Mouse (Mus musculus): ENCODE data around the gene Angel1. TPM values are rescaled to one million over a fixed set of nuclear protein-coding genes. Genes with fewer than 3 reads are reported as not detected.

Gene Angel1
- polyA plus RNA-seq, 1 experiment from 2014 or later: 8.4 TPM

DNA sequence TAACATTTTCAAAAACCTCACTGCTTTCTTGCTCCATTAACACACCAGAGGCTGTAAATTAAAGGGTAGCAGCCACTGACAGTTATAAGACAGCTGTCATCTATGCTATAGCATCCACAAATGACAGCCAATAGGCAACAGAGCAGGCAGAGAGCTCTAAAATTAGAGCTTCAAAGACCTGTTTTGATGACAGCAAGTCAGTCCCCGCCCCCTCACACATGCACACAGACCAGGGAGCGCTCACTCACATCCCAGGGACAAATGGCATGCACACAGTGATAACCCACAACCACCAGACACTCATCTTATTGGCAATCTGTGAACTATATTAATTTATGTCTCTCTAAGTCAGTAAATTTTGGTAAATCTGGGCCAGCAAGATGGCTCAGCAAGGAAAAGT is 2.0 kb downstream of the Angel1 start:
- Histone ChIP-seq H3K4me2 (ENCODE audit: low read length) (no peak overlapping the region), H3K4me3 (ENCODE audit: control insufficient read depth in 1 of 2, insufficient read depth in 1 of 2, low read depth in 1 of 2, low read length in 2 of 2) (no peak overlapping the region), H3K27me3 (ENCODE audit: control insufficient read depth, insufficient read depth, low read length) (no peaks in the 10 kb centered on the region), H3K36me3 (ENCODE audit: control insufficient read depth, insufficient read depth, low read length) (peaks cover 22% of the 10 kb centered on the region), H3K4me1 (ENCODE audit: control insufficient read depth in 2 of 2, insufficient read depth in 2 of 2, low read length in 2 of 2) (peaks cover 8 to 33% of the 10 kb centered on the region in 2 experiments), H3K9me3 (ENCODE audit: control insufficient read depth, low read length) (no peaks in the 10 kb centered on the region), H3K27ac (replicated peaks in 1 of 2; ENCODE audit: control insufficient read depth in 1 of 2, insufficient read depth in 1 of 2, low read depth in 2 of 2, low read length in 2 of 2) (peak overlapping the region in 1 of 2 experiments; percentile 14; a peak in 1 of 4 replicates), H3K9ac (ENCODE audit: low read length) (no peak overlapping the region)
- no peak for ATAC-seq (ENCODE audit: insufficient number of reproducible peaks, insufficient read depth, low FRiP score, low read depth)
- 26% methylated on average over 2 of the region's 2 CpGs for WGBS

DNA sequence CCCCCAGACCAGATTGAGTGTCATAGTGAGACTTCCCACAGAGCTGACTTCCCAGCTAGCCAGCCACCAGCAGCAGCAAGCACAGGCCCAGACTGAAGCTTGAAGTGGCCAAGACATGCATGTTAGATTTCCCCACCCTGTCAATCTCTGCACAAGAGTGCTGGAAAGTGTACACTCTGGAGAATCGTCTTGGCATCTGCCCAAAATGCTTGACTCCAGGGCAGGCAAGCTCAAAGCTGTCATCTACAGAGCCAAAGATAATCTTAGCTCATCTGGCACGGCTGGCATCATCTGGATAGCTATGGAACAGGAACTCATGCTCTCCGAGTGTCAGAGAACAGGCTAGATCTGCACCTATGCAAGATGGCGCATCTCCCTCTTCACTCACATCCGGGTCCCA is 4.8 kb downstream of the Angel1 start:
- no peak for ATAC-seq (ENCODE audit: insufficient number of reproducible peaks, insufficient read depth, low FRiP score, low read depth)
- H3K9me3 ChIP-seq (ENCODE audit: control insufficient read depth, low read length): no peaks in the 10 kb centered on the region

DNA sequence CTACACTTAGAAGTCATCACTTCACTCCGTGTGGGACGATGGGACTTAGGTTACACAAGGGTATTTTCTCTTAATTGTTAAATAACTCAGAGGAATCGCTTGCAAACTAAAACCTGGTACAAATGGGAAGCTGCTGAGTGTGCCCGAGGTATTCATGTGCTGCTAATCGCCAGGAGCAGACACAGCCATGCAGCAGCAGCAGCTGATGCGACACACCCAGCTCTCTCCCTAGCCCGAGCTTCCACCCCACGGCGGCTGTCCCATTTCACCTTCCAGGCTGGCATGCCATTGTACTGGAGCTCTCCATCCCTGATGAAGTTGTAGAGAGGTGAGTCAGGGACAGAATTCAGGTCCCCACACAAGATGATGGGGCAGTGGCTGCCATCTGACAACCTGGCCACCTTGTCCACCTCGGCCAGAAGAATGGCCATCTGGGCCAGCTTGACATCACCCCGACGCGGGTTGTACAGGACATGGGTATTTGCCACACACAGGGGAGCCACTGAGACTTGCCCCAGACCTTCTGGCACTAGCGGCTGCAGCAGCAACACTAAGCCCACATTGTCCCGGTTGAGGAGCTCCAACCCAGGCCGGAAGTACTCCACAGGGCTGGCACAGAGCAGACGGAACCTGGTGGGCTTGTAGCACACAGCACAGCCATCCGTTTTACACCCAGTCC is 6.2 kb downstream of the Angel1 start:
- no peaks in the 10 kb centered on the region for H3K9me3 ChIP-seq (ENCODE audit: control insufficient read depth, low read length)
- H3K4me2 ChIP-seq (ENCODE audit: low read length): no peak overlapping the region
- H3K9ac ChIP-seq (ENCODE audit: low read length): no peak overlapping the region
- no peaks in the 10 kb centered on the region for H3K27me3 ChIP-seq (ENCODE audit: control insufficient read depth, insufficient read depth, low read length)
- H3K36me3 ChIP-seq (ENCODE audit: control insufficient read depth, insufficient read depth, low read length): peaks cover 36% of the 10 kb centered on the region
- 86% methylated on average over 18 of the region's 18 CpGs for WGBS
- H3K4me3 ChIP-seq (ENCODE audit: control insufficient read depth in 1 of 2, insufficient read depth in 1 of 2, low read depth in 1 of 2, low read length in 2 of 2): no peak overlapping the region
- H3K4me1 ChIP-seq (ENCODE audit: control insufficient read depth in 2 of 2, insufficient read depth in 2 of 2, low read length in 2 of 2): peaks cover 8 to 29% of the 10 kb centered on the region in 2 experiments
- no peak for ATAC-seq (ENCODE audit: insufficient number of reproducible peaks, insufficient read depth, low FRiP score, low read depth)
- H3K27ac ChIP-seq (replicated peaks in 1 of 2; ENCODE audit: control insufficient read depth in 1 of 2, insufficient read depth in 1 of 2, low read depth in 2 of 2, low read length in 2 of 2): no peak overlapping the region

More for the DNA sequence above, 4.8 kb downstream of the Angel1 start:
- 45% methylated on average over 5 of the region's 5 CpGs for WGBS
- Histone ChIP-seq H3K36me3 (ENCODE audit: control insufficient read depth, insufficient read depth, low read length) (peaks cover 33% of the 10 kb centered on the region), H3K4me3 (ENCODE audit: control insufficient read depth in 1 of 2, insufficient read depth in 1 of 2, low read depth in 1 of 2, low read length in 2 of 2) (no peak overlapping the region), H3K4me2 (ENCODE audit: low read length) (no peak overlapping the region), H3K27ac (replicated peaks in 1 of 2; ENCODE audit: control insufficient read depth in 1 of 2, insufficient read depth in 1 of 2, low read depth in 2 of 2, low read length in 2 of 2) (peak overlapping the region in 1 of 2 experiments; percentile 57; a peak in 3 of 4 replicates), H3K4me1 (ENCODE audit: control insufficient read depth in 2 of 2, insufficient read depth in 2 of 2, low read length in 2 of 2) (peaks cover 8 to 33% of the 10 kb centered on the region in 2 experiments), H3K27me3 (ENCODE audit: control insufficient read depth, insufficient read depth, low read length) (no peaks in the 10 kb centered on the region), H3K9ac (ENCODE audit: low read length) (peak overlapping the region; percentile 21; the same call in 1 of the 2 replicates)

DNA sequence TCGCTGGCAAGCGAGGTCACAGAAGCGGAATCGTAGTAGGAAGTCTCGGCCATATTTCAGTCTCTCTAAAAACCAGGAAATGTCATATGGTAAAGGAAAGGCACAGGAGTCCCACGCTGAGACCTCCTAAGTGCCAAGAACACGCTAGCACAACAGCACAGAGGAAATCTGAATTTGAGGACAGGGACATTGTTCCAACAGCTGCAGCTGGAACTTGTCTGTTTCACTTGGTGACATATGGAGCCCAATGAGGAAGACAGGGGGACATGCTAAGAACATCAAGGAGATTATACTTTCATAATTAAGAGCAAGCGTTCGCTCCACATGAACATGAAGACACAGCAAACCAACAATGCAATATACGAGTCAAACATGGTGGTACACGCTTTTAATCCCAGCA is 9.3 kb downstream of the Angel1 start:
- H3K9ac ChIP-seq (ENCODE audit: low read length): no peak overlapping the region
- no peaks in the 10 kb centered on the region for H3K9me3 ChIP-seq (ENCODE audit: control insufficient read depth, low read length)
- no peak overlapping the region for H3K27ac ChIP-seq (replicated peaks in 1 of 2; ENCODE audit: control insufficient read depth in 1 of 2, insufficient read depth in 1 of 2, low read depth in 2 of 2, low read length in 2 of 2)
- no peak overlapping the region for H3K4me2 ChIP-seq (ENCODE audit: low read length)
- peaks cover 8 to 9% of the 10 kb centered on the region in 2 experiments for H3K4me1 ChIP-seq (ENCODE audit: control insufficient read depth in 2 of 2, insufficient read depth in 2 of 2, low read length in 2 of 2)
- 85% methylated on average over 11 of the region's 11 CpGs for WGBS
- H3K36me3 ChIP-seq (ENCODE audit: control insufficient read depth, insufficient read depth, low read length): peaks cover 32% of the 10 kb centered on the region
- ATAC-seq (ENCODE audit: insufficient number of reproducible peaks, insufficient read depth, low FRiP score, low read depth): no peak
- no peaks in the 10 kb centered on the region for H3K27me3 ChIP-seq (ENCODE audit: control insufficient read depth, insufficient read depth, low read length)
- no peak overlapping the region for H3K4me3 ChIP-seq (ENCODE audit: control insufficient read depth in 1 of 2, insufficient read depth in 1 of 2, low read depth in 1 of 2, low read length in 2 of 2)

DNA sequence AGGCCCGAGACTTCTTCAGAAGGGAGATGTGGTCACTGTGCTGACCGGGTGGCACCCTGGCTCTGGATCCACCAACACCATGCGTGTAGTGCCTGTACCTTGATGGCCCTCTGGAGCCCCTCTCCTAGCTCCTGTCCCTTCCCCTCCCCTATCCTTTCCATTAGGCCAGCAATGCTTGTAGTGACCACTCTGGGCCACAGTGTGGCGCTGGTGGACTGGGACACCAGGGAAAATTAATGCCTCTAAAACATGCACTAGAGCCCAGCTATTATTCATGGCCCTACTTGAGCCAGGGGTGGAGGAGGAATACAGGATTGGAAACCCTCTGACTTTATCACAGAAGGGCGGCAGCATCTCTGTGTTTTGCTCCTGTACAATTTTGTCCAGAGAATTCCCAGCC is 10.9 kb downstream of the Angel1 start:
- no peak overlapping the region for H3K27ac ChIP-seq (replicated peaks in 1 of 2; ENCODE audit: control insufficient read depth in 1 of 2, insufficient read depth in 1 of 2, low read depth in 2 of 2, low read length in 2 of 2)
- H3K27me3 ChIP-seq (ENCODE audit: control insufficient read depth, insufficient read depth, low read length): no peaks in the 10 kb centered on the region
- ATAC-seq (ENCODE audit: insufficient number of reproducible peaks, insufficient read depth, low FRiP score, low read depth): no peak
- no peak overlapping the region for H3K4me2 ChIP-seq (ENCODE audit: low read length)
- no peak overlapping the region for H3K9ac ChIP-seq (ENCODE audit: low read length)
- H3K4me3 ChIP-seq (ENCODE audit: control insufficient read depth in 1 of 2, insufficient read depth in 1 of 2, low read depth in 1 of 2, low read length in 2 of 2): no peak overlapping the region
- H3K4me1 ChIP-seq (ENCODE audit: control insufficient read depth in 2 of 2, insufficient read depth in 2 of 2, low read length in 2 of 2): no peaks in the 10 kb centered on the region
- peaks cover 28% of the 10 kb centered on the region for H3K36me3 ChIP-seq (ENCODE audit: control insufficient read depth, insufficient read depth, low read length)
- 48% methylated on average over 5 of the region's 5 CpGs for WGBS
- no peaks in the 10 kb centered on the region for H3K9me3 ChIP-seq (ENCODE audit: control insufficient read depth, low read length)

DNA sequence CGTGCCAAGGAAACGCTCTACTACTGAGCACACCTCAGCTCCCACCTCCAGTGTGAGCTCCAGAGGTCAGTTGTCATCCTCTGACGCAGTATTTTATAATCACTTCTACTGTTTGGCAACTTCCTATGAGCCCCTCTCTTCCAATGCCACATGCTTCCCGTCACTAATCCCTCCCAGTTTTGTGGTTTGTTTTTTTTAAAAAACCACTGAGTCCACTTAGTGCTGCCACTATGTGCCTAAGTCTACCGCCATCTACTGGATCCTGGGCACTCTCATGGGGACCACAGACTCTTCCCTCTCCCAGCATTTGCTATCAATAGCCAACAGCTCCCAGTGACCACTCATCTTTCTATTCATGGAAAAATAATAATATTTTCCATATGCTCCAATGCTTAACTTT is 12.2 kb downstream of the Angel1 start:
- Histone ChIP-seq H3K4me2 (ENCODE audit: low read length) (no peak overlapping the region), H3K36me3 (ENCODE audit: control insufficient read depth, insufficient read depth, low read length) (peaks cover 20% of the 10 kb centered on the region), H3K4me1 (ENCODE audit: control insufficient read depth in 2 of 2, insufficient read depth in 2 of 2, low read length in 2 of 2) (no peaks in the 10 kb centered on the region), H3K9me3 (ENCODE audit: control insufficient read depth, low read length) (no peaks in the 10 kb centered on the region), H3K9ac (ENCODE audit: low read length) (no peak overlapping the region), H3K27ac (replicated peaks in 1 of 2; ENCODE audit: control insufficient read depth in 1 of 2, insufficient read depth in 1 of 2, low read depth in 2 of 2, low read length in 2 of 2) (no peak overlapping the region), H3K4me3 (ENCODE audit: control insufficient read depth in 1 of 2, insufficient read depth in 1 of 2, low read depth in 1 of 2, low read length in 2 of 2) (no peak overlapping the region), H3K27me3 (ENCODE audit: control insufficient read depth, insufficient read depth, low read length) (no peaks in the 10 kb centered on the region)
- WGBS: 61% methylated on average over 5 of the region's 5 CpGs
- no peak for ATAC-seq (ENCODE audit: insufficient number of reproducible peaks, insufficient read depth, low FRiP score, low read depth)

DNA sequence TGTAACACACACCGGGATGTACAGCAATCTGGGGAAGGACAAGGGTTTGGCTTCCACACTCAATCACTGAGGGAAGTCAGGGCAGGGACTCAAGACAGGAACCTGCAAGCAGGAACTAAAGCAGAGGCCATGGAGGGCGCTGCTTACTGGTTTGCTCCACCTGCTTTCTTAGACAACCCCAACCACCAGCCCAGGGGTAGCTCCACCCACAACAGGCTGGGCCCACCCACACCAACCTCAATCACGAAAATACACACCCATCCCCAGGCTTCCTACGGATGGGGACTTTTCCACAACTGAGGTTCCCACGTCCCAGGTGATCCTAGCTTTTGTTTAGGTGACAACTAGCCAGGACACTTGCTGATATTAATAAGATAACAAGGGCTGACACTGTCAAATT is 20.4 kb downstream of the Angel1 start:
- WGBS: 80% methylated on average over 5 of the region's 5 CpGs
- no peak overlapping the region for H3K4me2 ChIP-seq (ENCODE audit: low read length)
- no peak for ATAC-seq (ENCODE audit: insufficient number of reproducible peaks, insufficient read depth, low FRiP score, low read depth)

DNA sequence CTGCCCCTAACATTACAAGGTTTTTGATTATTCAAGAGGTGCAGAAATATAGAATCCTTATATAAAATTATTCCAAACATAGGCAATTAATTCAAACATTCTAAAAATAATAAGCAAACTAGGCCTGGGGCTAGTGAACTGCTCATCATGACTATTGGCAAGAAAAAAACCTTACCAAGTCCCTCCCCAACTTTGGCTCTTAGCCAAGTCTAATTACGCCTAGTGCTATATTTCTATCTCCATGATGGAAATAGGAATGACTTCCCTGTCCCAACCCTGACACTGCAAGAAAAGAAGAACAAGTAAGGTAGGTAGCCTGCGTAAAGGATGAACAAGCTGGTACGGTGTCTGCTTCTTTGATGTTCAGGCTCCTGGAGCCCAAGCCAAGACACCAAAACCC is 23.6 kb downstream of the Angel1 start:
- Histone ChIP-seq H3K4me1 (ENCODE audit: control insufficient read depth in 2 of 2, insufficient read depth in 2 of 2, low read length in 2 of 2) (peaks cover 5 to 10% of the 10 kb centered on the region in 2 experiments), H3K9ac (ENCODE audit: low read length) (no peak overlapping the region), H3K27me3 (ENCODE audit: control insufficient read depth, insufficient read depth, low read length) (no peaks in the 10 kb centered on the region), H3K36me3 (ENCODE audit: control insufficient read depth, insufficient read depth, low read length) (peaks cover 25% of the 10 kb centered on the region; the same call in 1 of the 2 replicates), H3K27ac (replicated peaks in 1 of 2; ENCODE audit: control insufficient read depth in 1 of 2, insufficient read depth in 1 of 2, low read depth in 2 of 2, low read length in 2 of 2) (no peak overlapping the region), H3K4me2 (ENCODE audit: low read length) (no peak overlapping the region), H3K4me3 (ENCODE audit: control insufficient read depth in 1 of 2, insufficient read depth in 1 of 2, low read depth in 1 of 2, low read length in 2 of 2) (no peak overlapping the region), H3K9me3 (ENCODE audit: control insufficient read depth, low read length) (no peaks in the 10 kb centered on the region)
- no peak for ATAC-seq (ENCODE audit: insufficient number of reproducible peaks, insufficient read depth, low FRiP score, low read depth)
- 89% methylated on average over 3 of the region's 3 CpGs for WGBS

More for the DNA sequence above, 20.4 kb downstream of the Angel1 start:
- Histone ChIP-seq H3K27me3 (ENCODE audit: control insufficient read depth, insufficient read depth, low read length) (no peaks in the 10 kb centered on the region), H3K36me3 (ENCODE audit: control insufficient read depth, insufficient read depth, low read length) (peaks cover 25% of the 10 kb centered on the region; the same call in 1 of the 2 replicates), H3K9ac (ENCODE audit: low read length) (no peak overlapping the region), H3K27ac (replicated peaks in 1 of 2; ENCODE audit: control insufficient read depth in 1 of 2, insufficient read depth in 1 of 2, low read depth in 2 of 2, low read length in 2 of 2) (no peak overlapping the region), H3K4me1 (ENCODE audit: control insufficient read depth in 2 of 2, insufficient read depth in 2 of 2, low read length in 2 of 2) (peaks cover 0 to 1% of the 10 kb centered on the region in 2 experiments; a peak in 1 of 4 replicates), H3K4me3 (ENCODE audit: control insufficient read depth in 1 of 2, insufficient read depth in 1 of 2, low read depth in 1 of 2, low read length in 2 of 2) (no peak overlapping the region), H3K9me3 (ENCODE audit: control insufficient read depth, low read length) (no peaks in the 10 kb centered on the region)

Measured in heart, embryonic 14.5 days (tissue).